Mouse (Mus musculus) MEL (cell line): ENCODE data around the gene Ryr2. TPM values are rescaled to one million over a fixed set of nuclear protein-coding genes. Genes with fewer than 3 reads are reported as not detected.

ENCODE experiments used
- DNase-seq: peaks from one replicate; pipeline ENCODE4 v3.0.0; 2011; ENCODE audit warnings: low read depth, low spot score
- H3K27ac ChIP-seq: 2 replicates; pipeline ENCODE4 v1.5.1; 2012; ENCODE audit warnings: low read depth, mild to moderate bottlenecking, control low read depth, low read length, moderate library complexity; ENCODE audit not compliant: control insufficient read depth
- H3K27me3 ChIP-seq, 2 experiments: fragments of 150-350 bp in 1 of 2; sonication (generic) in 1 of 2; 2 replicates each; pipeline ENCODE4 v1.6.1; 2012; ENCODE audit warnings: low read length in 2 of 2, mild to moderate bottlenecking in 2 of 2, improper control_type of control experiment in 1 of 2, moderate library complexity in 1 of 2; ENCODE audit not compliant: insufficient read depth in 2 of 2, control insufficient read depth in 1 of 2
- H3K36me3 ChIP-seq, 2 experiments: 2 replicates each; pipeline ENCODE4 v1.6.1; 2012 to 2014; ENCODE audit warnings: low read length in 2 of 2, improper control_type of control experiment in 1 of 2, inconsistent platforms in 1 of 2, mild to moderate bottlenecking in 1 of 2; ENCODE audit not compliant: insufficient read depth in 2 of 2, control insufficient read depth in 1 of 2
- H3K4me1 ChIP-seq, 2 experiments: fragments of 150-350 bp in 1 of 2; sonication (generic) in 1 of 2; 2 replicates each; pipeline ENCODE4 v1.6.1; 2012; ENCODE audit warnings: low read length in 2 of 2, improper control_type of control experiment in 1 of 2, mild to moderate bottlenecking in 1 of 2; ENCODE audit not compliant: insufficient read depth in 2 of 2, control insufficient read depth in 1 of 2
- H3K4me3 ChIP-seq, 2 experiments: fragments of 150-350 bp in 1 of 2; sonication (generic) in 1 of 2; 2 replicates each; pipeline ENCODE4 v1.5.1; 2012; ENCODE audit warnings: low read depth in 2 of 2, low read length in 2 of 2, mild to moderate bottlenecking in 2 of 2, moderate library complexity in 2 of 2, control low read depth in 1 of 2, improper control_type of control experiment in 1 of 2; ENCODE audit not compliant: control insufficient read depth in 1 of 2, insufficient read depth in 1 of 2
- H3K79me2 ChIP-seq: 2 replicates; pipeline ENCODE4 v1.6.1; 2012; ENCODE audit warnings: mild to moderate bottlenecking, low read length, moderate library complexity; ENCODE audit not compliant: control insufficient read depth, poor library complexity, insufficient read depth
- H3K9ac ChIP-seq: 2 replicates; pipeline ENCODE4 v1.6.1; 2012; ENCODE audit warnings: low read depth, mild to moderate bottlenecking, control low read depth, low read length, moderate library complexity; ENCODE audit not compliant: control insufficient read depth, poor library complexity, severe bottlenecking
- H3K9me3 ChIP-seq: fragments of 150-350 bp; sonication (generic); replicated peaks from 2 replicates; pipeline ENCODE4 v1.6.1; 2012; ENCODE audit warnings: mild to moderate bottlenecking, low read length, improper control_type of control experiment, moderate library complexity; ENCODE audit not compliant: insufficient read depth
- CTCF ChIP-seq, 3 experiments: IDR thresholded peaks in 2 of 3; conservative IDR thresholded peaks in 1 of 3; 2 replicates each; pipeline ENCODE4 v1.5.1; 2011 to 2012; ENCODE audit warnings: low read length in 3 of 3, low read depth in 2 of 3, mild to moderate bottlenecking in 2 of 3, improper control_type of control experiment in 1 of 3, inconsistent platforms in 1 of 3, mixed read lengths in 1 of 3, moderate library complexity in 1 of 3; ENCODE audit not compliant: control insufficient read depth in 1 of 3, insufficient read depth in 1 of 3, poor library complexity in 1 of 3, severe bottlenecking in 1 of 3
- ELF1 ChIP-seq: IDR thresholded peaks from 2 replicates; pipeline ENCODE4 v1.6.1; 2014; ENCODE audit warnings: low read depth, mild to moderate bottlenecking, inconsistent platforms, low read length, improper control_type of control experiment, moderate library complexity
- EP300 ChIP-seq, 2 experiments: IDR thresholded peaks; 2 replicates each; pipeline ENCODE4 v1.6.1; 2011; ENCODE audit warnings: improper control_type of control experiment in 2 of 2, low read length in 2 of 2, low read depth in 1 of 2, mild to moderate bottlenecking in 1 of 2
- GABPA ChIP-seq: IDR thresholded peaks from 2 replicates; pipeline ENCODE4 v1.6.1; 2012; ENCODE audit warnings: low read depth, mild to moderate bottlenecking, inconsistent platforms, low read length, improper control_type of control experiment, moderate library complexity
- MAX ChIP-seq: IDR thresholded peaks from 2 replicates; pipeline ENCODE4 v1.6.1; 2011; ENCODE audit warnings: low read length, improper control_type of control experiment
- MAZ ChIP-seq: IDR thresholded peaks from 2 replicates; pipeline ENCODE4 v1.6.1; 2012; ENCODE audit warnings: low read depth, mild to moderate bottlenecking, inconsistent platforms, low read length, improper control_type of control experiment
- MEF2A ChIP-seq: IDR thresholded peaks from 2 replicates; pipeline ENCODE4 v1.6.1; 2014; ENCODE audit warnings: low read depth, mild to moderate bottlenecking, inconsistent platforms, low read length, improper control_type of control experiment; ENCODE audit not compliant: poor library complexity, insufficient replicate concordance, severe bottlenecking; ENCODE audit errors: extremely low read depth
- MYB ChIP-seq: IDR thresholded peaks from 2 replicates; pipeline ENCODE4 v1.6.1; 2011; ENCODE audit warnings: mild to moderate bottlenecking, low read depth, low read length, improper control_type of control experiment
- MYC ChIP-seq: IDR thresholded peaks from 2 replicates; pipeline ENCODE4 v1.6.1; 2011; ENCODE audit warnings: low read depth, mild to moderate bottlenecking, low read length, improper control_type of control experiment, moderate library complexity
- NELFE ChIP-seq: IDR thresholded peaks from 2 replicates; pipeline ENCODE4 v1.6.1; 2011; ENCODE audit warnings: low read depth, low read length, improper control_type of control experiment
- NRF1 ChIP-seq: IDR thresholded peaks from 2 replicates; pipeline ENCODE4 v1.6.1; 2014; ENCODE audit warnings: low read depth, mild to moderate bottlenecking, inconsistent platforms, low read length, improper control_type of control experiment, moderate library complexity; ENCODE audit not compliant: poor library complexity, insufficient read depth, severe bottlenecking
- POLR2AphosphoS5 ChIP-seq: IDR thresholded peaks from 2 replicates; pipeline ENCODE4 v1.6.1; 2012; ENCODE audit warnings: low read depth, borderline replicate concordance, mild to moderate bottlenecking, inconsistent platforms, low read length, moderate library complexity, mixed read lengths
- SMC3 ChIP-seq: IDR thresholded peaks from 2 replicates; pipeline ENCODE4 v1.6.1; 2011; ENCODE audit warnings: low read depth, low read length, improper control_type of control experiment
- TBP ChIP-seq: IDR thresholded peaks from 2 replicates; pipeline ENCODE4 v1.8.0; 2011; ENCODE audit warnings: low read depth, low read length, improper control_type of control experiment
- UBTF ChIP-seq: IDR thresholded peaks from 2 replicates; pipeline ENCODE4 v1.6.1; 2012; ENCODE audit warnings: low read depth, mild to moderate bottlenecking, inconsistent platforms, low read length, improper control_type of control experiment, moderate library complexity, borderline replicate concordance; ENCODE audit not compliant: insufficient read depth
- USF1 ChIP-seq: IDR thresholded peaks from 2 replicates; pipeline ENCODE4 v1.6.1; 2014; ENCODE audit warnings: low read depth, mild to moderate bottlenecking, inconsistent platforms, low read length, improper control_type of control experiment, moderate library complexity
- polyA plus RNA-seq, 2 experiments: library from polyadenylated mRNA; stranded (reverse) in 1 of 2; unstranded in 1 of 2; fragments of >175 nt in 1 of 2; fragments of >200 nt in 1 of 2; gene quantifications; 2 replicates each; pipeline versions ENCODE4 v1.2.1 to v1.2.4; 2012; ENCODE audit warnings: low replicate concordance in 2 of 2, low read depth in 1 of 2; ENCODE audit not compliant: insufficient read length in 2 of 2, insufficient read depth in 1 of 2, missing spikeins in 1 of 2
- total RNA-seq: library from RNA; depleted of rRNA; stranded (reverse); fragments of 300-350 nt; gene quantifications from 2 replicates; pipeline ENCODE4 v1.2.3, GENCODE M21; 2012

Gene Ryr2
- total and polyA plus RNA-seq, 3 experiments: 0.04 TPM; not detected in 2

- TF ChIP-seq MYB (no peak), MEF2A (no peak), TBP (no peak), CTCF (IDR thresholded peaks at IDR 0.05 in 2 of 3, conservative IDR thresholded peaks at IDR 0.05 in 1 of 3; ENCODE audit: control insufficient read depth in 1 of 3, insufficient read depth in 1 of 3, low read depth in 2 of 3, low read length in 3 of 3, poor library complexity in 1 of 3, severe bottlenecking in 1 of 3) (no peak), SMC3 (no peak), MAX (no peak)
- H3K4me1 ChIP-seq: no peaks in the 10 kb centered on the region
- no peak overlapping the region for H3K4me3 ChIP-seq
- no peaks in the 10 kb centered on the region for H3K36me3 ChIP-seq
- no peaks in the 10 kb centered on the region for H3K79me2 ChIP-seq
- H3K9ac ChIP-seq: no peak overlapping the region
- H3K27me3 ChIP-seq: no peaks in the 10 kb centered on the region
- H3K9me3 ChIP-seq: no peaks in the 10 kb centered on the region
- H3K27ac ChIP-seq: no peak overlapping the region
- DNase-seq: no peak
Observed at GRCm38 (mm10) chr13:11951951-11952350, 154.8 kb downstream of the Ryr2 start.

DNA sequence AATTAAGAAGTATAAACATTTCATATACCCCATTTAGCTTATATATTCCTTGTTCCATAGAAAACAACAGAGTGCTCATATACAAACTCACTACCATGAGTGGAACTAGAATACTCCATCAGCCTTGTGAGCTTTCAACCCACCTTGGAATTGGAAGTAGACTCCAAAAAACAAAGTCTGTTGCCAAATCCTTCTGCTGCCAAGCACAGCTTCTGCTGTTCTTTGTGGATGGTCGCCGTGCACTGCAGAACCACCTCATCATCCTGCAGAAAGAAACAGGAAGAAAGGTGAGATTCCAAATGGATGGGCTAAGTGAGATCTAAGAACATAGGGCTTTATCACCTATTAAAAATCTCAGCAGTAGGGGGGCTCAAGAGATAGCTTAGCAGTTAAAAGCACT lies 161.0 kb downstream of the Ryr2 start:
- Histone ChIP-seq H3K27ac (no peak overlapping the region), H3K36me3 (no peaks in the 10 kb centered on the region), H3K4me3 (no peak overlapping the region), H3K9ac (no peak overlapping the region), H3K79me2 (no peaks in the 10 kb centered on the region), H3K27me3 (no peaks in the 10 kb centered on the region), H3K4me1 (no peaks in the 10 kb centered on the region), H3K9me3 (no peaks in the 10 kb centered on the region)
- DNase-seq: no peak
- TF ChIP-seq TBP: no peak
- TF ChIP-seq SMC3: no peak
- no peak for TF ChIP-seq UBTF
- no peak for TF ChIP-seq ELF1
- no peak for TF ChIP-seq EP300 (IDR thresholded peaks at IDR 0.05; ENCODE audit: low read depth in 1 of 2, low read length in 2 of 2)
- TF ChIP-seq NRF1: no peak
- no peak for TF ChIP-seq GABPA
- TF ChIP-seq USF1: no peak
- TF ChIP-seq MEF2A: no peak
- no peak for TF ChIP-seq POLR2AphosphoS5
- TF ChIP-seq MAZ: no peak
- TF ChIP-seq MYC: no peak
- TF ChIP-seq NELFE: no peak
